Mouse (Mus musculus): Measurements from ENCODE around the gene Mta3. TPM values are rescaled to one million over a fixed set of nuclear protein-coding genes. Genes with fewer than 3 reads are reported as not detected.

Gene Mta3
- polyA plus RNA-seq (2014; fragmentation: Illumina TruSeq; extraction: RNeasy Lipid Tissue Mini Kit (QIAGEN cat#74804); ENCODE audit: low read depth, low replicate concordance) = 15.2 TPM

GRCm38 (mm10) chr17:83706116-83706593 lies at the start of gene Mta3:
TSS of gene Mta3 (plus strand) at chr17:83706163.

DNA sequence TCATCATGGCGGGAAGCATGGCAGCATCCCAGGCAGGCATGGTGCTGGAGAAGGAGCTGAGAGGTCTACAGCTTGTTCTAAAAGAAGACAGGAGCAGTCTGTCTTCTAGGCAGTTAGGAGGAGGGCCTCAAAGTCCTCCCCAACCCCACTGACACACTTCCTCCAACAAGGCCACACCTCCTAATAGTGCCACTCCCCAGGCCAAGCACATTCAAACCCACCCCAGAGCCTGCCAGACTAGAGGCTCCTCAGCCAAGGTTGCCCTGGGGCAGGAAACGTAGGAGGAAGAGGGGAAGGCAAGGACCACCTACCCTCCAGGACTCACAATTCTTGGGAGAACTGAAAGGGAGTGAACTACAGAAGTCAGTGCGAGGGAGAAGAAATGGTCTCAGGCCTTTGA lies 141.9 kb downstream of the Mta3 start, which contains the start of gene Haao:
Gene Haao, minus strand, starts transcription at position 149 of the 400 bp plus-strand sequence.

Other genes with a start within 250 kb of the Mta3 start
- 479 TPM for gene Cox7a2l, start 188.8 kb upstream of the Mta3 start, polyA plus RNA-seq (2014; fragmentation: Illumina TruSeq; extraction: RNeasy Lipid Tissue Mini Kit (QIAGEN cat#74804); ENCODE audit: low read depth, low replicate concordance)
- not detected for gene Kcng3, start 74.3 kb upstream of the Mta3 start, polyA plus RNA-seq (2014; fragmentation: Illumina TruSeq; extraction: RNeasy Lipid Tissue Mini Kit (QIAGEN cat#74804); ENCODE audit: low read depth, low replicate concordance)
- gene Haao, start 141.8 kb downstream of the Mta3 start, polyA plus RNA-seq (2014; fragmentation: Illumina TruSeq; extraction: RNeasy Lipid Tissue Mini Kit (QIAGEN cat#74804); ENCODE audit: low read depth, low replicate concordance) = 2.0 TPM

Data from heart, adult 10 weeks (tissue).